Mouse (Mus musculus) spleen, adult 2 months (tissue): ENCODE measurements around the gene Shisal1.

Experiments used
- CTCF ChIP-seq: fragments of 200-500 bp; IDR thresholded peaks from 2 replicates; pipeline ENCODE4 v1.5.1; 2011; ENCODE audit warnings: mild to moderate bottlenecking, inconsistent platforms; ENCODE audit not compliant: insufficient read depth, insufficient read length, insufficient replicate concordance; ENCODE audit errors: extremely low read depth
- POLR2A ChIP-seq: fragments of 200-500 bp; IDR thresholded peaks from 2 replicates; pipeline ENCODE4 v1.6.1; 2011; ENCODE audit warnings: low read depth, low read length, inconsistent platforms

DNA sequence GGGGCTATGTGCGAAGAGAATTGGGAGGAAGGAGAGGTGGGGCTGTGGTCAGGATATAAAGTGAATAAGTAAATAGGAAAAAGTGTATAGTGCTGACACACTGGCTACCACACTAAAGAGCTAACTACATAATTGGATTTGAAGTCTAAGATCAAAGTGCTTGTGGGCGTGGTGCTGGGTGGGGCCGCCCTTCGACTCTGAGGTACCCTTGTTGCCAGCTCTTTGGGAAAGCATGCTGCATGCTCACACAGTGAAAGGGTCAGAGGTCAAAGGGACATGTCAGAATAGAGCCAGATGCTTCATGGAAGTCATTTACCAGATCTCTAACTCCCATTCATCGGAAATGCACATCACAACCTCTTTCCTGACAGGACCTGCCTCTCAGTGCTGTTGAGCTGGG lies 74.1 kb downstream of the Shisal1 start:
- TF ChIP-seq CTCF (no peak), POLR2A (no peak)
